Mouse (Mus musculus): Measurements from ENCODE around the gene Rbm20.

GRCm38 (mm10) chr19:53821241-53822120 lies 144.4 kb downstream of the Rbm20 start:
- TF ChIP-seq EP300 (IDR thresholded peaks at IDR 0.05; ENCODE audit: insufficient read depth, low read depth, low read length) (0 out of 2 replicates have a peak, but pooled peaks have one; percentile 38), CTCF (IDR thresholded peaks at IDR 0.05; ENCODE audit: low read depth, low read length) (peak; percentile 32)
